Mouse (Mus musculus) lung, embryonic 15.5 days (tissue): ENCODE results near the gene Tubg1. TPM values are rescaled to one million over a fixed set of nuclear protein-coding genes. Genes with fewer than 3 reads are reported as not detected.

Source experiments
- microRNA-seq: library from miRNA; unstranded; fragments of <30 nt; microRNA quantifications from one replicate; pipeline ENCODE4, GENCODE M21; 2016
- polyA plus RNA-seq: library from polyadenylated mRNA; unstranded; fragments of >200 nt; fragmentation: Nextera tagmentation; extraction: Ambion mirVana; gene quantifications from 2 replicates; pipeline ENCODE4 v1.2.1, GENCODE M21; 2015

The Tubg1 gene
- polyA plus RNA-seq, 1 experiment from 2014 or later = 89.6 TPM

Small RNA genes lying within 50 kb of the gene (microRNA-seq; reads per million reads assigned to microRNA genes)
- gene Gm27626 = not detected

Other genes with a start within 250 kb of the Tubg1 start
- gene Stat3, start 180.4 kb upstream of the Tubg1 start, polyA plus RNA-seq = 41.2 and 53.4 TPM in 2 replicates
- 392 and 425 TPM in 2 replicates for gene Cavin1, start 149.1 kb upstream of the Tubg1 start, polyA plus RNA-seq
- gene Atp6v0a1, start 110.5 kb upstream of the Tubg1 start, polyA plus RNA-seq = 36.7 and 37.8 TPM in 2 replicates
- gene Naglu, start 49.9 kb upstream of the Tubg1 start, polyA plus RNA-seq = 20.4 and 22.5 TPM in 2 replicates
- gene Hsd17b1, start 41.5 kb upstream of the Tubg1 start, polyA plus RNA-seq = 0.11 and 0.15 TPM in 2 replicates
- gene Coasy, start 37.4 kb upstream of the Tubg1 start, polyA plus RNA-seq = 42.8 and 43.2 TPM in 2 replicates
- 43.4 and 54.1 TPM in 2 replicates for gene Mlx, start 32.7 kb upstream of the Tubg1 start, polyA plus RNA-seq
- gene Psmc3ip, start 24.5 kb upstream of the Tubg1 start, polyA plus RNA-seq = 35.1 and 37.5 TPM in 2 replicates
- 21.8 and 22.1 TPM in 2 replicates for gene Retreg3, start within 50 bp of the Tubg1 start, polyA plus RNA-seq
- gene Tubg2, start 36.0 kb downstream of the Tubg1 start, polyA plus RNA-seq = 3.5 and 3.6 TPM in 2 replicates
- 1.1 and 1.4 TPM in 2 replicates for gene Cntnap1, start 50.6 kb downstream of the Tubg1 start, polyA plus RNA-seq
- 19.8 and 19.9 TPM in 2 replicates for gene Plekhh3, start 51.4 kb downstream of the Tubg1 start, polyA plus RNA-seq
- 0.24 and 0.55 TPM in 2 replicates for gene Ccr10, start 55.5 kb downstream of the Tubg1 start, polyA plus RNA-seq
- gene Ezh1, start 106.5 kb downstream of the Tubg1 start, polyA plus RNA-seq = 16.2 and 19.2 TPM in 2 replicates
- gene Ramp2, start 126.1 kb downstream of the Tubg1 start, polyA plus RNA-seq = 264 and 286 TPM in 2 replicates
- gene Vps25, start 133.8 kb downstream of the Tubg1 start, polyA plus RNA-seq = 127 and 128 TPM in 2 replicates
- 3.7 and 5.0 TPM in 2 replicates for gene Wnk4, start 140.6 kb downstream of the Tubg1 start, polyA plus RNA-seq
- 1.3 and 1.7 TPM in 2 replicates for gene Cntd1, start 159.1 kb downstream of the Tubg1 start, polyA plus RNA-seq
- 189 and 194 TPM in 2 replicates for gene Coa3, start 159.2 kb downstream of the Tubg1 start, polyA plus RNA-seq
- 146 and 165 TPM in 2 replicates for gene Becn1, start 182.3 kb downstream of the Tubg1 start, polyA plus RNA-seq
- 130 and 133 TPM in 2 replicates for gene Psme3, start 196.3 kb downstream of the Tubg1 start, polyA plus RNA-seq
- 0.81 and 1.2 TPM in 2 replicates for gene Aoc2, start 205.1 kb downstream of the Tubg1 start, polyA plus RNA-seq
- 1.3 and 1.4 TPM in 2 replicates for gene Aoc3, start 210.7 kb downstream of the Tubg1 start, polyA plus RNA-seq
- gene G6pc, start 247.6 kb downstream of the Tubg1 start, polyA plus RNA-seq = not detected in 2 replicates